Mouse (Mus musculus): ENCODE results near the gene Intu. TPM values are rescaled to one million over a fixed set of nuclear protein-coding genes. Genes with fewer than 3 reads are reported as not detected.

Gene Intu
- total RNA-seq, 2 experiments from 2014 or later: 6.6 to 6.7 TPM

DNA sequence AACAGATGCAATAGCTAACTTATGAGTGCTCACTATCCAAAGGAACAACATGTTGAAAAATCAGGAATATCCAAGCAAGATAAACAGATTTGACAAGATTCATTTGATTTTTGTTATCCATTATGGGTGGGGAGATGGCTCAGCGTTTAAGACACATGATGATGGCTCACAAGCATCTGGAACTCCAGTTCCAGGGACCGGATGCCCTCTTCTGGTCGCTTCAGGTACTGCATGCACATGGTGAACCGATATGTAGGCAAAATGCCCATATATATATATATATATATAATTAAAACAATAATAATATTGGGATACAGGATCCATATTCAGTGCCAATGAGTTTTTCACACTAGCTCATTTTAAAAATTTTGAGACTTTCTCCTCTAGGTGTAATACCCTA lies 5.7 kb upstream of the Intu start:
- intact Hi-C loops (cut with DNase I): no loop called here
- DNase-seq (ENCODE audit: low spot score in 2 of 2): peak in 1 of 2 experiments; percentile 39

DNA sequence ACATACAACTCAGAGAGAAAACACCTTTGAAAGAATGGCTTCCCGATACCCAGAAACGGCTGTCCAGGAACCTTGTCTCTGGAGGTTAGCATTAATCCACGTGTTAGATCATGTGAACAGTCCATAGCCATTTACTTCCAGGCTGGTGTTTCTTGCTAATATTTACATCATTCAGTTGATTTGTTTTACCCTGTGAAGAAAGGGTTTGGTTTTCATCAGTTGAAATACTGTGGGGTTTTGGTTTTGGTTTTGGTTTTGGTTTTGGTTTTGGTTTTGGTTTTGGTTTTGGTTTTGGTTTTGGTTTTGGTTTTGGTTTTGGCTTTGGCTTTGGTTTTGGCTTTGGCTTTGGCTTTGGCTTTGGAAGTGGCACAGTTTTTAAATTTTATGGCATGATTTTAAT lies 5.0 kb upstream of the Intu start:
- intact Hi-C loops (cut with DNase I): loop anchor here (2.0 kb wide), 1 partner anchor 219 kb away; the partner anchor contains the start of gene Hspa4l
- no peak for DNase-seq (ENCODE audit: low spot score in 2 of 2)

DNA sequence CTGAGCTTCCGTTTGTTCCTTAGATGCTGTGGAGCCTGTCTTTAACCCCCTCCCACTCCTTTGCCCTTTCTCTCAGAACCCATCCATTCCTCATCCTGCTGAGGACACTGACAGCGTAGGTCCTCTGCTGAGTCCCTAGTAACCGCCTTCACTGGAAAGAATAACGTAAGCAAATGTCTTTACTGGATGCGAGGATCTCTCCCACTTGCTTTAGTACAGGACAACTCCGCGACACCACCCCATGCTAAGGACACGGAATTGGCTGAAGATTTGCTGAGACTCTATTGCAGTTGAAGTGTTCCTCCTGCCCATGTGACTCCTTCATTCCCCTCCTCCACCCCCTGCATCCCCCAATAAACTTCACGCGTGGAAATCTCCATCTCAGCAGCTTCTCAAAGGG lies 3.9 kb upstream of the Intu start:
- DNase-seq (ENCODE audit: low spot score in 2 of 2): no peak
- intact Hi-C loops (cut with DNase I): loop anchor here (2.0 kb wide), 1 partner anchor 218 kb away; the partner anchor contains the start of gene Hspa4l

DNA sequence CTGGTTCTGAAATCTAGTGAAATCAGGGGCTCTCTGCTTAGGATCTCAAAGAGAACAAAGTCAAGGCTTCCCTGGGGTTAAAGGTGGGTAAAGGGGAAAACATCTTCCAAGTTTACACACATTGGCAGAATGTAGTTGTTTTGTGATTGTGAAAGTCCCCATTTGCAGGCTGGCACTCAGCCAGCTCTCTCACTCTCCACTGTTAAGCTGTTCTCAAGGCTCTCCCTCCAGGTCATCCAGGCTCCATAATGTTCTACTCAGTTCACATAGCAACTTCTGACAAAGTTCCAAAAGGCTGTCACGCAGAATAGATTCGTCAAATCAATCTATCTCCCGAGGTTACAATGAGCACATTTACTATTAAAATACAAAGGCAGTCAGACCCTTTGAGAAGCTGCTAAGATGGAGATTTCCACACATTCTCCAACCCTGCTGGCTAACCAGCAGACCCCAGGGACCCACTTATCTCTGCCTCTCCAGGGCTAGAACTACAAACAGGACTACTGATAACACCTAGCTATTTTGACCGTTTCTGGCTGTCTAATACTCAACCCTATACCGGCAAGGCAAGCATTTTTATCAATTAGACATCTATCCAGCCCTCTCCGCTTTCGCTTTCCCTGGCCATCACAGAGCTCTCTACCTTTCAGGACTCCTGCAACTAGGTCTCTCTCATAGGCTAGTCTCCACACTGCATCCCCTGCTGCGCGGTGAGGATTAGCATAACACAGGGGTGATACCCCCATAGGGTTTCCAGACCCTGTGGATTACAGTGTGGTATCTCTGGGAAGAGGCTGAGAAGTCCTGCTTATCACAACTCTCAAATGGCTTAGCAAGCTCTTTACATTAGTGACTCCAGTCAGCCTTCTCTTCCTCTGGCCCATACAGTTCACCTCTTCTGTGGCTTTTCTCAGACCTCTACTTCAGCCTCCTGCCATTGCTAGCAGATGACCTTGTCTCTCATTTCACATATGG lies 2.8 kb upstream of the Intu start:
- no peak for DNase-seq (ENCODE audit: low spot score in 2 of 2)
- intact Hi-C loops (cut with DNase I): loop anchor here (2.0 kb wide), 1 partner anchor 217 kb away; the partner anchor contains the start of gene Hspa4l

DNA sequence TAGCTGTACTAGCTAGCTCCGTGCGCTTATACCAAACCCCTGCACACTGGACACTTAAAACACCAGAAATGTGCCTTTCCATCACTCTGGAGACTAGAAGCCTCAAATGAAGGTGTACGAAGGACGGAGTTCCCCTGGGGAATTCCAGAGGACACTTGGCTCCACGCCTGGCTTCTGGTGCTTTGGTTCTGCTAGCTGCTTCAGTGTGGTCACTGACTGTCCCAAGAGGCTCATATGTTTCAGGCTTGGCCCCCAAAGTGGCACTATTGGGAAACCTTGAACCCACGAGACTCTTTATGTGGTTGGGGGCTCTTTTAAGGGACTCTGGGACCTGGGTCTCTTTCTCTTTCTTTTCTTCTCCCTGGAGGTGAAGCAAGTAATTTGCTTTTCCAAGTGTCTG lies 2.1 kb upstream of the Intu start:
- DNase-seq (ENCODE audit: low spot score in 2 of 2): no peak
- intact Hi-C loops (cut with DNase I): no loop called here

DNA sequence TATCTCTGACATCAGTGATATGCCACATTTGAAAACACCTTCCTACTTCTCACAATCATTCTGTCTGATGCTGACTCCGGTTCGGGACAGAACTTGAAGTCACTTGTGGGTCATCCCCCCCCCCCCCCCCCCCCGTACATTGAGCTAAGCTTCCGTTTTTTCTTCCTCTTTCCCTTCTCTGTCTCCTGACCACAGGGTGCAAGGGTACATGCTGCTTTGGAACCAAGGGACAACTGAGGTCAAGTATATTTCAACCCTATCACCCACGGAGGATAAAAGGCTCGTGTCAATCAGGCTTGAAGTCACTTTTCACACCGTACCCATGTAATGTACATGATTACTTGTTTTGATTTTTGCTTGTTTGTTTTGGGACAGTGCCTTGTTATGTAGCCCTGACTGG lies 241 bp upstream of the Intu start:
- DNase-seq (ENCODE audit: low spot score in 2 of 2): no peak
- intact Hi-C loops (cut with DNase I): no loop called here

DNA sequence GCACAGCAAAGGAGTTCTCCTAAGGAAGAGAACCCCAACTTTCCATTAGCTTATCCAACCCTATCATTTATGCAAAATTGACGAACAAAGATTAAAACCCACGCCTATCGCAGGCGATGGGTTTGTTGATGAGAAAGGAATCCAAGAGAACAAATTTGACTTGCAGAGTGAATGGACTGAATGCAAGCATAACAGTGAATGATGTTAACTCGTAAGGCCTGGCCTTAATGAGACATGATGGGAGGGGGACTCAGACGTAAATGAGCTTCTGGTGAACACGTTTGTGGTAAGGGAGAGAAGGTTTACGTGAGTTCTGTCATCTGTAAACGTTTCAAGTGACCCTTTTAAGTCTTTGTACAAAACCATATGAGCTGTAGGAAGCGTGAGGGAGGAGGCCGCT lies 1.2 kb downstream of the Intu start:
- no peak for DNase-seq (ENCODE audit: low spot score in 2 of 2)
- intact Hi-C loops (cut with DNase I): no loop called here

DNA sequence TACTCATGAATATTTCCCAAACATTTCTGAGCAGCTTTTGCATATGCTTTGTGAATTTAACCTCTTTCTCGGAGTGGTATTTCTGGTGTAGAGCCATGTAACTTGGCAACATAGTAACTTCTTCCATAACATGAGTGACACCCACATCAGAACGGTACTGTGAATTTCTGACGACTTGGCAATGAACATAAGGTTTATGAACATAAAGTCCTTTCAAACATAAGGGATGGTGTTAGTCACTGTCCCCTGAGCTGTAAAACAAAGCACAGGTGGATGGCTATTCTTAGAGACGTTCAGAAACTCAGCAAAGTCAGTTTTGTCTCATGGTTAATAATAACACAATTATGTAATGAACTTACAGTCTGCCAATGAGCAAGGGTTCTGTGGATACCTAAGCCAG lies 3.1 kb downstream of the Intu start:
- intact Hi-C loops (cut with DNase I): no loop called here
- peak in 1 of 2 experiments; percentile 53 for DNase-seq (ENCODE audit: low spot score in 2 of 2)

DNA sequence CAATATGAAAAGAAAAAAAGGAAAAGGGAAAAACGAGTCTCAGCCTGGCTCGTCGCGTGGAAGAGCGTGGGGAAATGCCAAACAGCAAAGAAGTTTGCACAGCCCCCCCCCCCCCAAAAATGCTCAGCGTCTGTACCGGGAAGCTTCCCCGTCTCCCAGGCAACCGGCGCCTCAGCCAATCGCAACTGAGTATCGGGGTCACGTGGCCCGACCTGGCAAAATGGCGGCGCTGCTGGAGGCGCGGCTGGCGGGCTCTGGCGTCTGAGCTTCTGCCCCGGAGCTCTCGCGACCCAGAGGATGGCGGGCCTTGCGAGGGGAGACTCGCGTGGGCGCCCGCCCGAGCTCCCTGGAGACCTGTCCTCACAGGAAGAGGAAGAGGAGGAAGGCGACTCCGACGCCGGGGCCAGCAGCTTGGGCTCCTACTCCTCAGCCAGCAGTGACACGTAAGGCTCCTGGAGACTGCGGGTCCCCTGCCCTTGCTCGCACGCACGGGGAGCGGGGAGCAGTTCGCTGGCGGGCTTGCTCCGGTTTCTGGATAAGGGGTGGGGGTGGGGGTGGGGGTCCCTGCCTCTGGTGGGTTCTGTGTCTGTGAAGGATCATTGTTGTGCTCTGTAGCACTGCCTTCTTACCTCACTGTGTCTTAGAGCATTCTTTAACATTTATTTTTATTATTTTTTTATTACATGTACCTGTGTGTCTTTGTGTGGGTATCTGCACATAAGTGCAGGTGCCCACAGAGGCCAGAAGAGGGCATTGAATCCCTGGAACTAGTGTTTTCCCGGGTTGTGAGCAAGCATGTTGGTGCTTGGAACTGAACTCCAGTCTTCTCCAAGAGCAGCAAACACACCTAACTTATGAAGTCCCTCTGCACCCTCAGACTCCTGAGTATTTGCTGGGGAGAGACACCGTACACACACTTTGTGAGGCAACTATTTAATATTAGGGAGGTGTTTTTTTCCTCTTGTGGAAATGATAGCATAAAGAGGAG lies 9.8 kb downstream of the Intu start:
- intact Hi-C loops (cut with DNase I): no loop called here
- peak; percentile 88 for DNase-seq (ENCODE audit: low spot score in 2 of 2)

DNA sequence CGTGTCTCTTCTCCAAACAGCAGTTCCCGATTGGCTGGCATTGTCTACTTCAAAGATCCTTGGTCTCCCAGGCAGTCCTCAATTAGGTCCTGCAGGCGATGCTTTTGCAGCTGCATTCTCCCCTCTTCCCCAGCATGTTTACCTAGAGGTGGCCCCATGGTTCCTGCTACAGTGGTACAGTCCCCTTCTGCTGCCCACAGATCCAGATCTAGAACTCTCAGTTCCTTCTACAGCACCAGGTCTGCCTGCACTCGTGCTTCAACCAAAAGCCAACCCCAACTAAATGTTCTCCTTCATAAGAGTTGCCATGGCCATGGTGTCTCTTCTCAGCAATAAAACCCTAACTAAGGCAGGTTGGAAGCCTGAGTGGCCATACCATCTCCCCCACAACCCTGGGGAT lies 15.5 kb downstream of the Intu start:
- DNase-seq (ENCODE audit: low spot score in 2 of 2): no peak
- intact Hi-C loops (cut with DNase I): no loop called here

DNA sequence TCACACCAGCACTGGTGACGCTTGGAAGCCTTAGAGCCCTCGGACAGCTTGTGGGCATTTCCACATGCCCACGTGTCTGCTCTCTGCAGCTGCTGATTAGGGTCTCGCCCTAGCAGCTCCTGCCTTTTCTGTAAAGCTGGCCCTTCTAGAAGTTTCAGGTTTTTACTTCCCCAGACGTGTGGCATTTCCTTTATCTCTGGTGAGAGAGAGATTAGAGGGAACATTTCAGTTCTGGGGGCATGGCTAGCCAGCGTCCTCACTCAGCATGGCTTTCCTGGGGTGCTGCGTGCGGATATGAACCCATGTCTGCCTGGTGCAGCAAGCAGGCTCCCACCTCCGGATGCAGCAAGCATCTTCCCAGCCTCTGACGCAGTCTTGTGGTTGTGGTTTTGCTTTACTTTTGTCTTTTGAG lies 121.9 kb downstream of the Intu start:
- DNase-seq (ENCODE audit: low spot score in 2 of 2): no peak
- intact Hi-C loops (cut with DNase I): no loop called here

DNA sequence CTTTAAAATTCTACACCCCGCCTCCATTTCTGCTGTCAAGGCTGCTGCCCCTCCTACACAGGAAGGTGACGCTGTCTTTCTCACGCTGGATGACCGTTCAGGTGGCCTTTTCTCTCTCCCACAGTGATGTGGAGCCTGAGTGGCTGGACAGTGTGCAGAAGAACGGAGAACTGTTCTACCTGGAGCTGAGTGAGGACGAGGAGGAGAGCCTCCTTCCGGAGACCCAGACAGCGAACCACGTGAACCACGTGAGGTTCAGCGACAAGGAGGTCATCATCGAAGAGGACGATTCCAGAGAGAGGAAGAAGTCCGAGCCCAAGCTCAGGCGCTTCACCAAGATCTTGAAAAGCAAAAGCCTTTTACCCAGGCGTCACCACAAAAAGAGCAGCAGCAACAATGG lies 122.5 kb downstream of the Intu start:
- DNase-seq (ENCODE audit: low spot score in 2 of 2): no peak
- intact Hi-C loops (cut with DNase I): no loop called here

DNA sequence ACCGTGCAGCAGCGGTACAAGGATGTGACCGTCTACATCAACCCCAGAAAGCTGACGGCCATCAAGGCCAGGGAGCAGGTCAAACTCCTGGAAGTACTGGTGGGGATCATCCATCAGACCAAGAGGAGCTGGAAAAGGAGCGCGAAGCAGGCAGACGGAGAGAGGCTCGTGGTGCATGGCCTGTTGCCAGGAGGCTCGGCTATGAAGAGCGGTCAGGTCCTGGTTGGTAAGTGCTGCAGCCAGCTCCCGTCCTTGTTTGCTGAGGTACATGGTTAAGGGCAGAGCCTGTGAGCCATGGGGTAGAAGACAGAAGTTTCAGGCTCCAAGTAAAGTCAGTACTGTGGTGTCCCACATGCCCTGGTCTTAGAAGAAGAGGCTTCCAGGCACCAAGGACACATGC lies 122.9 kb downstream of the Intu start:
- intact Hi-C loops (cut with DNase I): no loop called here
- no peak for DNase-seq (ENCODE audit: low spot score in 2 of 2)

DNA sequence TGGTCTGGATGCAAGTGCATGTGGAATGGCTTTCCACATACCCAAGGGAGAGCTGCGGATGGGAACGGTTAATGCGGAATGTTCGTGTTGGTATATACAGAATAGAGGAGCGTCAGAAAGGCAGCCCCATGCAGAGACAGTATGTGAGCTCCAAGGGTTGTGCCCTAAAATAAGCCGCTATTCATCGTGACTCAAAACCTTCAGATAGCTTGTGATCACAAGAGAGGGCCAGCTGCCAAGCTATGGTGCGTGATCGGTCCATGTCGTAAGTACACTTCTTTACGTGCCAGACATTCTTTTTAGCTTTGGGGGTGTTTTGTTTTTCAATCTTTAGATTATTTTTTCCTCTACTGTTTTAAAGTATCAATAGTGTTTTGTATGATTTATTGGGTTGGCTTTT lies 124.5 kb downstream of the Intu start:
- no peak for DNase-seq (ENCODE audit: low spot score in 2 of 2)
- intact Hi-C loops (cut with DNase I): no loop called here

DNA sequence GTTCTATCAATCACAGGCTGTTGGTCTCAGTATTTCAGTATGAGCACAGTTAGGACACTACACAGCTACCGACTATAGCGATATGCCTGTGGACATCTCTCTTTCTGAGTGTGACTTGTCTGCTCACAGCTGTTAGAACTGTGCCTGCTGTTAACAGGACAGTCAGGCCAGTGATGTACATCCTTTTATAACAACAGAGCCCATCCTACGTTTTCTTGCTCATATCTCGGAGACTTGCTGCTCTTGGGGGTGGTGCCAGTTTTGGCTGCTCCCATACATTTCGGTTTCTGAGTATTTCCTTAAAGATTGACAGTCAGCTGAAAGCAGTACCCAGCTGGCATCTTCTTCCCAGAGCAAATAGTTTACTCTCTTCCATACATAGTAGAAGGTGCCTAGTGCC lies 125.3 kb downstream of the Intu start:
- intact Hi-C loops (cut with DNase I): no loop called here
- DNase-seq (ENCODE audit: low spot score in 2 of 2): no peak

DNA sequence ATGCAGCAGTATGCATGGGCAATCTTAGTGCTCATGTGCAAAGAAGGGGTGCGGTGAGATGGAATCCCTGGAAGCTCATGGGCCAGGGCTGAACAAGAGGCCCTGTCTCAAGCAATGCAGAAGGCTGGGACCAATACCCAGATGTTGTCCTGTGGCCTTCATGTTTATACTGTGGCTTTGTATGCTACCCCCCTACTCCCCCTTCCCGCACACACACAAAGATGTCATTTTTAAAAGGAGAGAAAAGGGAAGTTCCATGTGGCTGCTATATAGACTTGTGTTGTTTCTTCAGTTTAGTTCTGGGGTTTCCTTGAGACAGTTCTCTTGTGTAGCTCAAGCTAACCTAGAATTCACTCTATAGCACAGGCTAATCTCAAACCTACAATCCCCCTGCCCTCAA lies 129.1 kb downstream of the Intu start:
- intact Hi-C loops (cut with DNase I): no loop called here
- DNase-seq (ENCODE audit: low spot score in 2 of 2): no peak

DNA sequence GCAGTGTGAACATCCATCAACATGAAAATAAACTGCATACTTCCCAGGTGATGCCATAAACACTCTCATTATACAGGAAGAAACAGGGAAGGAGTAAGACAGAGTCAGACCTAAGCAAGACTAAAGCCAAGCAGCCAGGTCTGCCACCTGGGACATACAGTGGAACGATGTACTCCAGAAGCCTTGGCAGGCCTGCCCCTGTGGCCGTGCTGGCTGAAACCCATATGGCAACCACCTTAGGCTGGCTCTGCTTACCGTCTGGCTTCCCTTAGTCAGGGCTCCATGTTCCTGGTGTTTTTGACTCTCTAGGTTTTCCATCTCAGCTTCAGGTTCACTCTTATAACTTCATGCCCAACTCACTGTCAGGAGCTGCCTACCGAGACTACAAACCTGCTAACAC lies 135.0 kb downstream of the Intu start:
- intact Hi-C loops (cut with DNase I): no loop called here
- no peak for DNase-seq (ENCODE audit: low spot score in 2 of 2)

DNA sequence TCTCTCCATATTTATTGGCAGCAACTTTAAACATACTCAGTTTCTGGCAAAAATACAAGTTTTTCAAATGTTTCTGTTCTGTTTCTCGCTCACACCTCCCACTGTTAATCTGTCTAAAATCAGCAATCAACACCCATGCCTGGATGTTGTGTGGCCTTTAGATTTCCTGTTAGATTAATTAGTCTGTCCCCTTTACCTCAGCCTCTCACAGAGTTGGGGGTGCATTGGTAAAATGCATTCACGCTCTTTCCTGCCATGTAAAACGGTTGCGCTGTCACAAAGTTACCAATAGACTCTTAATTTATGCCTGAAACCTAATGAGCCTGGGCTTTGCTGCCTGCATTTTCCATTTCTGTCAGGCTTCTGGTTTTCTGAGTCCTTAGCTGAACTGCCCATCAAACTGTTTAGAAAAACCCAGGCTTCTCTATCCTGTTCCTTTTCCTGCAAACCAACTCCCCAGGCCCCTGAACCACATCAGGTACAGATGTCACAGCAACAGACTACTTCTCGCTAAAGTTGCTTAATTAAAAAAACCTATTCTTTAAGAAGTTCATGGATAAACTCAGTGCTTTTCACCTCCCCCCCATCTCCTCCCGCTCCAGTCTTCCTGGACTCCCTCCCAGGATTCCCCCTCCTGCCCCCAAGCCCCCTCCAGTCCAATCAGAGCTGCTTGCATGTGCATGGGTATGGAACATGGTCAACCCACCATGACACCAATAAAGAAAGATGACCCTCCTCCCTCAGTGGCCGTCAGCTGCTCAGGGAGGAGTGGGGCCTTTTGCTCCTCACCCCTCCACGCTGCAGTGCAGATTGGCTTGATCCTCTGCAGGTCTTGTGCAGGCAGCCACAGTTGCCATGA lies 136.0 kb downstream of the Intu start:
- intact Hi-C loops (cut with DNase I): no loop called here

DNA sequence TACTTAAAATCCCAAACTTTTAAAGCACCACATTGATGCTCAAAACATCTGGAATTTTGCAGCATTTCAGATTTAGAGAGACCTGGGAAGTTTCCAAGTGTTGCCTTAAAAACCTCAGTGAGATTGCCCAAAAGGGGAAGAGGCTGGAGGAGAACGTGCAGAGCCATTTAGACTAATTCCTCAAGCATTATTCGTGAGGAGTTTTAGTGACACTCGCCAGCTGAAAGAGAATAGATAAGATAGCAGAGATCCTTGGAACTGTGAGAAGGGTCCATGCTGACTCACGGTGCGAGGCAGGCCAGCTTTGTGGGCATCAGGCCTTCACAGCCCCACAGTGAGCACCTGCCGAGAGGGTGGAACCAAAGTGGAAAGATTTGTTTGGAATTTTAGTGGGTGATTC lies 137.8 kb downstream of the Intu start:
- intact Hi-C loops (cut with DNase I): no loop called here

More for the DNA sequence above, 136.0 kb downstream of the Intu start:
- DNase-seq (ENCODE audit: low spot score in 2 of 2): no peak

More for the DNA sequence above, 137.8 kb downstream of the Intu start:
- no peak for DNase-seq (ENCODE audit: low spot score in 2 of 2)
